Mouse (Mus musculus): ENCODE measurements around the gene Padi1. TPM values are rescaled to one million over a fixed set of nuclear protein-coding genes. Genes with fewer than 3 reads are reported as not detected.

Padi1 gene
- total and polyA plus RNA-seq, 3 experiments = 0.03 to 0.16 TPM; not detected in 1

DNA sequence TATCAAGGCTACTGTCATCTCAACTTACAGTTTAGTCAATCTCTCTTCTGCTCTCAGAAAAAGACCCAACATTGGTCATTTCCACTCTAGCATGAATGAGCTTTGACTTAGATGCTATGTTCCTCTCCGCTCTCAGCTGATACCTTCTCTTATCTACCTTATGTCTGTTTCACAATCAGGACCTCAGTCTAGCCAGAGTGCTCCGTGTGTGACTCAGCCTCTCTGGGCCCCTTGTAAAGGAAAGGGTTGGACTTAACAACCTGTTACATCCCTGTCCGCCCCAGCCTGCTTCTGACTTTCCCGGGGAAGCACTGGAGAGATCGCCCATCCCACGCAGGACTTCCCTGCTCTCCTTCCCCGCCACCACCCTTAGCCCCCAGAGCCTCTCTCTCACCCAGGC, 53.0 kb downstream of the Padi1 start:
- no peak overlapping the region for H3K4me3 ChIP-seq (ENCODE audit: low read depth, low read length)
- DNase-seq (ENCODE audit: low spot score) = no peak
- H3K4me1 ChIP-seq (ENCODE audit: insufficient read depth, low read depth, low read length) = no peaks in the 10 kb centered on the region
- H3K9me3 ChIP-seq (replicated peaks) = no peaks in the 10 kb centered on the region
- TF ChIP-seq GATA1 (IDR thresholded peaks at IDR 0.05; ENCODE audit: borderline replicate concordance, low read length) (no peak), CTCF (IDR thresholded peaks at IDR 0.05; ENCODE audit: low read depth, low read length) (no peak), TAL1 (conservative IDR thresholded peaks at IDR 0.05; ENCODE audit: low read depth, low read length) (no peak), GATA2 (IDR thresholded peaks at IDR 0.05; ENCODE audit: borderline replicate concordance, low read depth, low read length) (no peak), POLR2AphosphoS5 (IDR thresholded peaks at IDR 0.05; ENCODE audit: insufficient replicate concordance, low read depth, low read length) (no peak)
- ATAC-seq (ENCODE audit: extremely low read depth, insufficient number of reproducible peaks, low FRiP score, poor library complexity, severe bottlenecking) = no peak
- no peaks in the 10 kb centered on the region for H3K36me3 ChIP-seq (replicated peaks)
- H3K27me3 ChIP-seq (ENCODE audit: insufficient read depth, low read length) = no peaks in the 10 kb centered on the region

- no peaks in the 10 kb centered on the region for H3K36me3 ChIP-seq (replicated peaks)
- no peaks in the 10 kb centered on the region for H3K4me1 ChIP-seq (ENCODE audit: insufficient read depth, low read depth, low read length)
- no peak for TF ChIP-seq CTCF (IDR thresholded peaks at IDR 0.05; ENCODE audit: low read depth, low read length)
- no peak for TF ChIP-seq POLR2AphosphoS5 (IDR thresholded peaks at IDR 0.05; ENCODE audit: insufficient replicate concordance, low read depth, low read length)
- no peak for TF ChIP-seq GATA1 (IDR thresholded peaks at IDR 0.05; ENCODE audit: borderline replicate concordance, low read length)
- no peak for TF ChIP-seq GATA2 (IDR thresholded peaks at IDR 0.05; ENCODE audit: borderline replicate concordance, low read depth, low read length)
- no peak for TF ChIP-seq TAL1 (conservative IDR thresholded peaks at IDR 0.05; ENCODE audit: low read depth, low read length)
- no peaks in the 10 kb centered on the region for H3K27me3 ChIP-seq (ENCODE audit: insufficient read depth, low read length)
- no peak overlapping the region for H3K4me3 ChIP-seq (ENCODE audit: low read depth, low read length)
- DNase-seq (ENCODE audit: low spot score) (no peak), ATAC-seq (ENCODE audit: extremely low read depth, insufficient number of reproducible peaks, low FRiP score, poor library complexity, severe bottlenecking) (no peak)
- H3K9me3 ChIP-seq (replicated peaks) = 0 out of 2 replicates have a peak, but pooled peaks cover 3% of the 10 kb centered on the region
These were observed 54.5 kb downstream of the Padi1 start for GRCm38 (mm10) chr4:140791071-140791470.

DNA sequence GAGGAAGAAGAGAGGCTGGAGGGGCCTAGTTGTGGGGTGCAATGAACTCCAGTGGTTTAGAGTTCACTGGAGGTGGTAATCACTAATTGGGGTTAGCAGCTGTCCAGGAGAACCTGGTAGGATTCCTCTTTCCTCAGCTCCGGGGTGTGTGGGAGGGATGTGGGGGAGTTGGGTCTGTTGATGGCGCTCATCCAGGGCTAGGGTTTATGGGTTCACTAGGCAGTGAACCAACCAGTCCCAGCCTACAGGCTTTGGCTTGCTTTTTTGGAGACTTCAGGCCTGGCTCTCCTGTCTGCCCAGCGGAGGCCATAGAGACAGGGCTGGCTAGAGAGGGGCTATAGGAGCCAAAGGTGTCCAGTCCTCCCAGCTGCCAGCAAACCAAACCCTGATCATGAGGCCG, 55.6 kb downstream of the Padi1 start:
- H3K36me3 ChIP-seq (replicated peaks) = no peaks in the 10 kb centered on the region
- H3K9me3 ChIP-seq (replicated peaks) = 0 out of 2 replicates have a peak, but pooled peaks cover 3% of the 10 kb centered on the region
- H3K27me3 ChIP-seq (ENCODE audit: insufficient read depth, low read length) = no peaks in the 10 kb centered on the region
- no peak overlapping the region for H3K4me3 ChIP-seq (ENCODE audit: low read depth, low read length)
- DNase-seq (ENCODE audit: low spot score) (no peak), ATAC-seq (ENCODE audit: extremely low read depth, insufficient number of reproducible peaks, low FRiP score, poor library complexity, severe bottlenecking) (no peak)
- no peaks in the 10 kb centered on the region for H3K4me1 ChIP-seq (ENCODE audit: insufficient read depth, low read depth, low read length)
- TF ChIP-seq GATA2 (IDR thresholded peaks at IDR 0.05; ENCODE audit: borderline replicate concordance, low read depth, low read length) (no peak), CTCF (IDR thresholded peaks at IDR 0.05; ENCODE audit: low read depth, low read length) (no peak), GATA1 (IDR thresholded peaks at IDR 0.05; ENCODE audit: borderline replicate concordance, low read length) (no peak), TAL1 (conservative IDR thresholded peaks at IDR 0.05; ENCODE audit: low read depth, low read length) (no peak), POLR2AphosphoS5 (IDR thresholded peaks at IDR 0.05; ENCODE audit: insufficient replicate concordance, low read depth, low read length) (no peak)

- H3K4me3 ChIP-seq (ENCODE audit: low read depth, low read length) = no peak overlapping the region
- peak; percentile 27 for DNase-seq (ENCODE audit: low spot score)
- H3K4me1 ChIP-seq (ENCODE audit: insufficient read depth, low read depth, low read length) = no peaks in the 10 kb centered on the region
- no peaks in the 10 kb centered on the region for H3K27me3 ChIP-seq (ENCODE audit: insufficient read depth, low read length)
- ATAC-seq (ENCODE audit: extremely low read depth, insufficient number of reproducible peaks, low FRiP score, poor library complexity, severe bottlenecking) = no peak; the same call in 1 of the 2 replicates
- TF ChIP-seq GATA2 (IDR thresholded peaks at IDR 0.05; ENCODE audit: borderline replicate concordance, low read depth, low read length) (no peak), CTCF (IDR thresholded peaks at IDR 0.05; ENCODE audit: low read depth, low read length) (peak; percentile 84)
- H3K36me3 ChIP-seq (replicated peaks) = no peaks in the 10 kb centered on the region
- H3K9me3 ChIP-seq (replicated peaks) = 0 out of 2 replicates have a peak, but pooled peaks cover 3% of the 10 kb centered on the region
These were observed 56.6 kb downstream of the Padi1 start for GRCm38 (mm10) chr4:140788983-140789382.

DNA sequence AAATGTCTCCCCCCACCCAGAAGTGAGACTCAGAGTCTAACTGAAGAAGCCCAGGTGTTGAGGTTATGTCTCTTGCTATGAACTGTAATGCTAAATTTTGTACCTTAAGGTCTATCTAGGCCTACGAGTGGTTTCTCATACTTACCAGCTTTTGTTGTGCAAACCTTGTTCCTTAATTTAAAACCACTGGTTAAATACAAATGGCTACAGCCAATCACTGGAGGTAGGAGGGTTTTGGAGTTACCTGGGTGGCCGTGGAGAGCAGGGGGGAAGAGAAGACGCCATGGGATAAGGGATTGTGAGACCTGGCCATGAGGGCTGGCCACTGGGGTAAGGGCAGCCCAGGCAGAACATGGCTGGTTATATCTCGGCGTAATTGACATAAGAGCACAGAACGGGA, 57.3 kb downstream of the Padi1 start:
- Histone ChIP-seq H3K36me3 (replicated peaks) (no peaks in the 10 kb centered on the region), H3K27me3 (ENCODE audit: insufficient read depth, low read length) (no peaks in the 10 kb centered on the region), H3K4me3 (ENCODE audit: low read depth, low read length) (no peak overlapping the region), H3K4me1 (ENCODE audit: insufficient read depth, low read depth, low read length) (no peaks in the 10 kb centered on the region), H3K9me3 (replicated peaks) (0 out of 2 replicates have a peak, but pooled peaks cover 3% of the 10 kb centered on the region)
- ATAC-seq (ENCODE audit: extremely low read depth, insufficient number of reproducible peaks, low FRiP score, poor library complexity, severe bottlenecking) (no peak), DNase-seq (ENCODE audit: low spot score) (no peak)
- TF ChIP-seq GATA1 (IDR thresholded peaks at IDR 0.05; ENCODE audit: borderline replicate concordance, low read length) (no peak), POLR2AphosphoS5 (IDR thresholded peaks at IDR 0.05; ENCODE audit: insufficient replicate concordance, low read depth, low read length) (no peak), CTCF (IDR thresholded peaks at IDR 0.05; ENCODE audit: low read depth, low read length) (no peak), GATA2 (IDR thresholded peaks at IDR 0.05; ENCODE audit: borderline replicate concordance, low read depth, low read length) (no peak), TAL1 (conservative IDR thresholded peaks at IDR 0.05; ENCODE audit: low read depth, low read length) (no peak)

DNA sequence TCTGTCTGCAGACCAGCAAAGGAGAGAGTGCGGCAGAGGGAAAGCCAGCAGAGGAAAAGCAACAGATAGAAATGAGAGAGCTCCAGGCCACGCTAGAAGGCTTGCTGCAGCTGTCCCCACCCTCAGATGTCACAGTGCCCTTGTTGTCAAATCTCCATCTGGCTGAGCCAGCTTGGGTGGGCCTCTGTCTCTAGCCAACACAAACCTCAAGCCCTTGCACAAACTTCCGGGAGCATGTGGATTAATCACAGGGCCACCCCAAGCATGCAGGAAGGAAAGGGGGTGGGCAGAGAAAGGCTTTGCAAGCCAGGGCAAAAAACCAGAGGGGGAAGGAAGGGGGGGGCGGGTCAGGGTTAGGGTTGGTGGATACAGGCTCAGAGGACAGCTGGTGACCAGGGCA, 58.2 kb downstream of the Padi1 start:
- no peak for DNase-seq (ENCODE audit: low spot score)
- H3K4me1 ChIP-seq (ENCODE audit: insufficient read depth, low read depth, low read length) = no peaks in the 10 kb centered on the region
- H3K27me3 ChIP-seq (ENCODE audit: insufficient read depth, low read length) = no peaks in the 10 kb centered on the region
- 0 out of 2 replicates have a peak, but pooled peaks cover 3% of the 10 kb centered on the region for H3K9me3 ChIP-seq (replicated peaks)
- no peak for ATAC-seq (ENCODE audit: extremely low read depth, insufficient number of reproducible peaks, low FRiP score, poor library complexity, severe bottlenecking)
- H3K4me3 ChIP-seq (ENCODE audit: low read depth, low read length) = no peak overlapping the region
- TF ChIP-seq GATA1 (IDR thresholded peaks at IDR 0.05; ENCODE audit: borderline replicate concordance, low read length) = no peak
- TF ChIP-seq CTCF (IDR thresholded peaks at IDR 0.05; ENCODE audit: low read depth, low read length) = no peak
- no peak for TF ChIP-seq GATA2 (IDR thresholded peaks at IDR 0.05; ENCODE audit: borderline replicate concordance, low read depth, low read length)
- no peak for TF ChIP-seq TAL1 (conservative IDR thresholded peaks at IDR 0.05; ENCODE audit: low read depth, low read length)
- TF ChIP-seq POLR2AphosphoS5 (IDR thresholded peaks at IDR 0.05; ENCODE audit: insufficient replicate concordance, low read depth, low read length) = no peak
- H3K36me3 ChIP-seq (replicated peaks) = no peaks in the 10 kb centered on the region

All from G1E (cell line).